Mouse (Mus musculus): ENCODE data around the gene Tpt1.

Gene Tpt1

GRCm38 (mm10) chr14:75871750-75872149 is 26.9 kb downstream of the Tpt1 start:
- intact Hi-C loops (cut with DNase I): no loop called here

GRCm38 (mm10) chr14:75873612-75874011 is 28.7 kb downstream of the Tpt1 start:
- intact Hi-C loops (cut with DNase I): no loop called here

GRCm38 (mm10) chr14:75876320-75877043 is 31.6 kb downstream of the Tpt1 start:
- intact Hi-C loops (cut with DNase I): loop anchor here (1.0 kb wide), 1 partner anchor 202 kb away; no protein-coding TSS in a partner anchor

- intact Hi-C loops (cut with DNase I): no loop called here
These were observed 32.4 kb downstream of the Tpt1 start for GRCm38 (mm10) chr14:75877297-75877696.

- intact Hi-C loops (cut with DNase I): no loop called here
These were observed 34.1 kb downstream of the Tpt1 start for GRCm38 (mm10) chr14:75878980-75879379.

- intact Hi-C loops (cut with DNase I): no loop called here
These were observed 37.0 kb downstream of the Tpt1 start for GRCm38 (mm10) chr14:75881856-75882255.

GRCm38 (mm10) chr14:75883330-75883729 is 38.4 kb downstream of the Tpt1 start:
- intact Hi-C loops (cut with DNase I): no loop called here

GRCm38 (mm10) chr14:75883873-75884272 is 39.0 kb downstream of the Tpt1 start:
- intact Hi-C loops (cut with DNase I): no loop called here

- intact Hi-C loops (cut with DNase I): no loop called here
These were observed 47.2 kb downstream of the Tpt1 start for GRCm38 (mm10) chr14:75892118-75892517.

Measured in adrenal gland (tissue).